Mouse (Mus musculus) kidney, adult 2 months (tissue): Measurements from ENCODE around the gene Msi2.

ENCODE experiments used
- CTCF ChIP-seq: fragments of 200-500 bp; conservative IDR thresholded peaks from 2 replicates; pipeline ENCODE4 v1.5.1; 2011; ENCODE audit warnings: low read depth, mild to moderate bottlenecking, control low read depth, low read length, moderate library complexity, mixed read lengths; ENCODE audit not compliant: insufficient read depth, insufficient read length
- POLR2A ChIP-seq: fragments of 200-500 bp; IDR thresholded peaks from one replicate; pipeline ENCODE4 v1.6.1; 2011; ENCODE audit warnings: low read depth, low read length, control low read depth

GRCm38 (mm10) chr11:88400926-88401325, 317.4 kb downstream of the Msi2 start:
- TF ChIP-seq POLR2A = no peak
- TF ChIP-seq CTCF = no peak
